Mouse (Mus musculus): ENCODE data around the gene Cdc42ep1. TPM values are rescaled to one million over a fixed set of nuclear protein-coding genes. Genes with fewer than 3 reads are reported as not detected.
"Not testable (repeated sequence)": the region's sequence is repeated elsewhere in the genome, so short reads cannot be mapped to it uniquely, and the experiment has no call there.

Gene Cdc42ep1
- polyA plus RNA-seq, 1 experiment: not detected

DNA sequence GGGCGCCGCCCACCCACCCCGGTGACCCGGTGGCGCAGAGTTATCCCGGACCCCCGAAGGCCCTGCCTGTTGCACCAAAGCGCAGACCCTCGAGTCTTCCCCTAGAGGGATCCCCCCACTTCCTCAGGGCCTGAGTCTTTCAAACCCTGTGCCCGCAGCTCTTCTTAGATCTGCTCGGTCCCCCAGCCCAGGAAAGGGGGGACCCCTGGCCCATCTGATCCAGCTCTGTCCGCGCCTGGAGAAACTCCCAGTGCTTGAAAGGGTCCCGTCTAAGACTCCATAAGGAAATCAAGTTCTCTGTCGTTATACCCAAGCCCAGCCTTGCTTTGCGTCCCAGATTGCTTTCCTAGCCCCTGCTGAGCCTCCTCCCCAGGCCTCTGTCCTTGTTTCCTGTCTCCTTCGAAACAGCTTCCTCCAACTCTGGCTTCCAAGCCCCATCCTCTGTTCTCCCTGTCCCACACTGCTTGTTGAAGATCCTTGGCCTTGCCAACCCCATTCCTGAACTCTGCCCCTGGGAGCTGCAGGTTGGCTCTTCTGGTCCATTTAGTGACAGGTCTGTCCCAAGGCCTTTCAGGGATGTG, 35.5 kb downstream of the Cdc42ep1 start:
- TF ChIP-seq POLR2A (IDR thresholded peaks at IDR 0.05; ENCODE audit: insufficient read depth, low read depth, low read length) (no peak), CTCF (IDR thresholded peaks at IDR 0.05; ENCODE audit: insufficient read depth, low read depth, low read length) (no peak)
- H3K4me1 ChIP-seq (ENCODE audit: control insufficient read depth, insufficient read depth, low read length): peaks cover 37% of the 10 kb centered on the region
- peak overlapping the region; percentile 2; the same call in 1 of the 2 replicates for H3K27ac ChIP-seq (ENCODE audit: insufficient read depth, low read depth, low read length)
- peak overlapping the region; percentile 91 for H3K4me3 ChIP-seq (ENCODE audit: insufficient read depth, low read depth, low read length)
- 1% methylated on average over 17 of the region's 17 CpGs for WGBS

DNA sequence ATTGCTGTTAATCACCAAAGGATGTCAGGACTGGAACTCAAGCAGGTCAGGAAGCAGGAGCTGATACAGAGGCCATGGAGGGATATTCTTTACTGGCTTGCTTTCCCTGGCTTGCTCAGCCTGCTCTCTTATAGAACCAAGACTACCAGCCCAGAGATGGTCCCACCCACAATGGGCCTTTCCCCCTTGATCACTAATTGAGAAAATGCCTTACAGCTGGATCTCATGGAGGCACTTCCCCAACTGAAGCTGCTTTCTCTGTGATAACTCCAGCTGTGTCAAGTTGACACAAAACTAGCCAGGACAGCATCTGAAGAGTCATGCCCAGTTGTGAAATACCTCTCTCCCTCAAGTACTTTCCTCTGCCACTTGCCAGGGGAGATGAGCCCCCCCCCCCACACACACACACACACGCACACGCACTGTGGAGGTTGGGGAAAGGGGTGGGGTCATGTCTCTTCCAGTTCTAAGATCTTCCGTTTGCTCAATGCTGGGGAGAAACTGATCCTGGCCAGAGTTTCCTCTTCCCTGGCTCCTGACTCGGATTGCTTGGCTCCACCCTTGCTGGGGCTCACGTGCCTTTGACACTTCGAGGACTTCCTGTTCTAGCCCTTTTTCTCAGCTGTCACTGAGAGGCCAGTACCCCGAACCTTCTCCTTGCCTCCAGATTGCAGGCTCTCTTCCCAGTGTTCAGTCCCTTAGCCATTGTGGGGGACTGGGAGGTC, 36.5 kb downstream of the Cdc42ep1 start:
- peaks cover 34% of the 10 kb centered on the region for H3K4me1 ChIP-seq (ENCODE audit: control insufficient read depth, insufficient read depth, low read length)
- 41% methylated on average over 7 of the region's 7 CpGs for WGBS
- not testable (repeated sequence) for H3K4me3 ChIP-seq (ENCODE audit: insufficient read depth, low read depth, low read length); H3K27ac ChIP-seq (ENCODE audit: insufficient read depth, low read depth, low read length)

DNA sequence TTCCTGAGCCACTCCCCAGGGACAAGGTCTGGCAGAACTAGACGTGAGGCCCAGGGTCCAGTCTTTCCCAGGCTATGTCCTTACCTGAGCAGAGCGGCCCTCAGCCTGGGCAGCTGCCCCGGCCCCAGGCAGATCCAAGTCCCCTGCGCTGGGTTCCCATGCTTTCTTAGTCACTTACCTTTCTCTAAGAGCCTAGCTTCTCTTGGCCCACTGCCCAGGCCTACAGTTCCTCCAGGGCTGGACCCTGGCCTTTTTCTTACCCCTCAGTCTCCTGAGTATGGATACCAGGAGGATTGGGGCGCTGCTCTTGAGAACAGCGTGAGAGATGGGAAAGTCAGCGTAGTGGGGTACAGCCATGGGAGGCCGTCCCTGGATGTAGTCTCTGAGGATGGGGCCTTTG, 38.0 kb downstream of the Cdc42ep1 start:
- Histone ChIP-seq H3K27ac (ENCODE audit: insufficient read depth, low read depth, low read length) (no peak overlapping the region), H3K4me3 (ENCODE audit: insufficient read depth, low read depth, low read length) (no peak overlapping the region), H3K4me1 (ENCODE audit: control insufficient read depth, insufficient read depth, low read length) (peaks cover 28% of the 10 kb centered on the region)
- 90% methylated on average over 8 of the region's 8 CpGs for WGBS
- TF ChIP-seq POLR2A (IDR thresholded peaks at IDR 0.05; ENCODE audit: insufficient read depth, low read depth, low read length) (no peak), CTCF (IDR thresholded peaks at IDR 0.05; ENCODE audit: insufficient read depth, low read depth, low read length) (no peak)

DNA sequence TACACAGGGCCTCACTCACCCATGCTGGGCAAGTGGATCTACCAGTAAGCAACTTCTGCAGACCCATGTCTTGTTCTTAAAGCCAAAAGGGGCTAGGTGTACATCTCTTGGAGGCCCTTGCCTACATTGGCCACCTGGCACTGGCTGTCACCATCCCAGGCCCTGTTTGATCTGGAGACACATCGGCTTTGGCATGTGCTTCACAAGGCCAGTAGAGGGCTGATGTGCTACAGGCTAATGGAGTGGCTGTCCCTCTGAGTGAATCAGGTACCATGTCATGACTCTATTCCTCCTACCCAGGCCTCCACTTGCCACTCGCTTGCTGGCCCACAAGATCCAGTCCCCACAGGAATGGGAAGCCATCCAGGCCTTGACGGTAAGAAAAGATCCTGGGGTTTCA, 39.4 kb downstream of the Cdc42ep1 start:
- WGBS: 82% methylated on average over 3 of the region's 3 CpGs
- TF ChIP-seq CTCF (IDR thresholded peaks at IDR 0.05; ENCODE audit: insufficient read depth, low read depth, low read length): no peak
- TF ChIP-seq POLR2A (IDR thresholded peaks at IDR 0.05; ENCODE audit: insufficient read depth, low read depth, low read length): no peak

DNA sequence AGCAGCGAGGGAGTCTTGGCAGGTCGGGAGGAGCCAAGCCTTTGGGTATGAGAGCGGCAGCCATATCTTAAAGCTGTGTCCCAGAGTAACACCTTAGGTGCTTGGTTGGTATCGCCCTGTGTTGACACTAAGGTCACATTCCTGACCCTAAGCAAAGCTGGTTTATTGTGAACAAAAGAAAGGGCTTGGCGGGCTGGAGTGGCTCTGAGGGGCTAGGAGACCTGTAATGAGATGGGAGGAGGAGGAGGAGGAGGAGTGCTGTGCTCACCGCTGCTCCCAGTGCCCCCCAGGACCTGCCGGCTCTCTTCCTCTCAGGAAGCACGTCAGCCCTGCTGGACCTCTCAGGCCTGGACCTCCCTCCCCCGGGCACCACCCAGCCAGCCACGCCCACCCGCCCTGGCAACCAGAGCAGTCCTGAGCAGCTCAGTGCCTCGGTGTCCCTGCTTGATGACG, 47.0 kb downstream of the Cdc42ep1 start:
- H3K4me1 ChIP-seq (ENCODE audit: control insufficient read depth, insufficient read depth, low read length): no peaks in the 10 kb centered on the region
- TF ChIP-seq POLR2A (IDR thresholded peaks at IDR 0.05; ENCODE audit: insufficient read depth, low read depth, low read length) (no peak), CTCF (IDR thresholded peaks at IDR 0.05; ENCODE audit: insufficient read depth, low read depth, low read length) (no peak)
- H3K4me3 ChIP-seq (ENCODE audit: insufficient read depth, low read depth, low read length): no peak overlapping the region
- 38% methylated on average over 13 of the region's 13 CpGs for WGBS
- no peak overlapping the region for H3K27ac ChIP-seq (ENCODE audit: insufficient read depth, low read depth, low read length)

More for the DNA sequence above, 39.4 kb downstream of the Cdc42ep1 start:
- Histone ChIP-seq H3K27ac (ENCODE audit: insufficient read depth, low read depth, low read length) (no peak overlapping the region), H3K4me3 (ENCODE audit: insufficient read depth, low read depth, low read length) (no peak overlapping the region), H3K4me1 (ENCODE audit: control insufficient read depth, insufficient read depth, low read length) (peaks cover 21% of the 10 kb centered on the region)

DNA sequence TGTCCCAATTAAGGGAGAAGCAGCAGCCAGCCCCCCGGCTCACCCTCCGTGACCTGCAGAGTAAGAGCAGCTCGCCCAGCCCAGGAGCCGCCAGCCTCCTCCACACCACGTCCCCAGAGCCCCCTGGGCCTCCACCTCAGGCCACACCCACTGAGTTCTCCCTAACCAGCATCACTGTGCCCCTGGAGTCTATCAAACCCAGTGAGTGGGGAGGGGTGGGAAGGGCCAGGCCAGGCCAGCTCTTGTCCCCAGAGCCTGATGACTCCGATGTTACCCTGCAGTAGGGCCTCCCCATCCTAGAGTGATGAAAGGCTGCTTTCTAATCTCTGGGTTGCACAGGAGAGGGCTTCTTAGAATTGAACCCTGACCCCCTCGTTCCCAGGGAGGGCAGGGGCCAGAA, 50.0 kb downstream of the Cdc42ep1 start:
- no peak overlapping the region for H3K4me3 ChIP-seq (ENCODE audit: insufficient read depth, low read depth, low read length)
- H3K4me1 ChIP-seq (ENCODE audit: control insufficient read depth, insufficient read depth, low read length): peaks cover 6% of the 10 kb centered on the region; the same call in 1 of the 2 replicates
- H3K27ac ChIP-seq (ENCODE audit: insufficient read depth, low read depth, low read length): no peak overlapping the region
- 71% methylated on average over 7 of the region's 7 CpGs for WGBS
- no peak for TF ChIP-seq CTCF (IDR thresholded peaks at IDR 0.05; ENCODE audit: insufficient read depth, low read depth, low read length)
- TF ChIP-seq POLR2A (IDR thresholded peaks at IDR 0.05; ENCODE audit: insufficient read depth, low read depth, low read length): no peak

DNA sequence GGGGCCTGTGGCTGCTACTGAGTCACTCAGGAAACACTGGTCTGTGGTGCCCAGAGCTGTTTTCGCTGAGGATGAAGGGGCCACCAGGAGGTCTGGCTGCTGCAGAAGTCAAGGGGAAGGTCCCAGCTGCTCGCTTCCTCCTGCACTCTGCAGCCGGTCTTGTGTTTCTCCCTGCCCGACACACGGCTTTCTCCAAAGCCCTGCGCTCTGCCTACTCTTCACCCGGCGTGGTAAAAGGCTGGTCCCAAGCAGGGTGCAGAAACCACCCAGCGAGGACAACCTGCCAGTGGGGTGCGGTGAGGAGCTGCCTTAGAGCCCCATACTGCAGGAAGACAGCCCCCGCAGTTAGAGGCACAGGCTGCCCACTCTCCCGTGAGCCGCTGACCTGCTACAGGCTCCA, 52.3 kb downstream of the Cdc42ep1 start:
- Histone ChIP-seq H3K27ac (ENCODE audit: insufficient read depth, low read depth, low read length) (no peak overlapping the region), H3K4me1 (ENCODE audit: control insufficient read depth, insufficient read depth, low read length) (peaks cover 11% of the 10 kb centered on the region), H3K4me3 (ENCODE audit: insufficient read depth, low read depth, low read length) (no peak overlapping the region)
- no peak for TF ChIP-seq CTCF (IDR thresholded peaks at IDR 0.05; ENCODE audit: insufficient read depth, low read depth, low read length)
- TF ChIP-seq POLR2A (IDR thresholded peaks at IDR 0.05; ENCODE audit: insufficient read depth, low read depth, low read length): no peak
- 76% methylated on average over 13 of the region's 13 CpGs for WGBS

DNA sequence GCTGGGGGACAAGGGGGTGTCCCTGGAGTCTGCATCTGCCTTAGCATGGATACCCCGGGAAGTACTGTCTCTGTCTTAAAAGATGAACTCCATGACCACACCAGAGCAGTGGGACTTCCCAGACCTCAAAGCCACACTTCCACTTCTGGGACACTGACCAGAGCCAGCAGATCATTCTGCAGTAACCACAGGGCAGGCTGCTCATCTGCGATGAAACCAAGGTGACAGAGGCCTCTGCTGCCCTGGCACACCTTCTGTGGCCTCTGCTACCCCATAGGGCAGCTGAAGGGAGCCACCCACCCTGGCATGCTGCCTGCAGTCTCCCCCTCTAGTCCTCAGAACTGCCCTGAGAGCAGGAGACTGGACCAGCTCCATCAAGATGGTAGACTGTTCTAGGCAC, 53.3 kb downstream of the Cdc42ep1 start:
- H3K4me3 ChIP-seq (ENCODE audit: insufficient read depth, low read depth, low read length): no peak overlapping the region
- no peak overlapping the region for H3K27ac ChIP-seq (ENCODE audit: insufficient read depth, low read depth, low read length)
- TF ChIP-seq POLR2A (IDR thresholded peaks at IDR 0.05; ENCODE audit: insufficient read depth, low read depth, low read length): no peak
- no peak for TF ChIP-seq CTCF (IDR thresholded peaks at IDR 0.05; ENCODE audit: insufficient read depth, low read depth, low read length)
- H3K4me1 ChIP-seq (ENCODE audit: control insufficient read depth, insufficient read depth, low read length): peaks cover 20% of the 10 kb centered on the region
- WGBS: 75% methylated on average over 2 of the region's 2 CpGs

DNA sequence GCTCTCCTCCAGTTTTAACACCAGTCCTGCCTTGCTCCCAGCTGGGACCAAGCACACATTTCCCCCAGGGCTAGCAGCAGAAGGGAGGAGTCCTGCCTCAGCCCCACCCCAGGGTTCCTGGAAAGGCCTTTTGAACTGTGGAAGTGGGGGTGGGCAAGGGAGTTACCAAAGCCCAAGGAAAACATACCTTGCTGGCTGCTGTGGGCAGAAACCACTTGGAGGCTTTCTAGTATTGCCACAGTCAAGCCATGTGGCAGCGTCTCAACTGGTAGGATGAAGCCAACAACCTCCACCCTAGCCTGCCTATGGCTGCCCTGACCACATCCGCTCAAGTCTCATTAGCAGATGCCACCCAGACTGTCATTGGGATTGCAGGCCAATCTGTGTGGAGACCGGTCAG, 53.7 kb downstream of the Cdc42ep1 start:
- H3K4me1 ChIP-seq (ENCODE audit: control insufficient read depth, insufficient read depth, low read length): peaks cover 24% of the 10 kb centered on the region
- no peak overlapping the region for H3K27ac ChIP-seq (ENCODE audit: insufficient read depth, low read depth, low read length)
- TF ChIP-seq POLR2A (IDR thresholded peaks at IDR 0.05; ENCODE audit: insufficient read depth, low read depth, low read length): no peak
- WGBS: 92% methylated on average over 3 of the region's 3 CpGs
- no peak overlapping the region for H3K4me3 ChIP-seq (ENCODE audit: insufficient read depth, low read depth, low read length)

Data from olfactory bulb, adult 2 months (tissue).